Mouse (Mus musculus) heart, postnatal 0 days (tissue): Measurements from ENCODE around the gene Brwd1.

Experiments
- CTCF ChIP-seq: IDR thresholded peaks from 2 replicates; pipeline ENCODE4 v1.5.1; 2016; ENCODE audit warnings: antibody characterized with exemption, control low read depth, low read depth
- EP300 ChIP-seq: IDR thresholded peaks from 2 replicates; pipeline ENCODE4 v1.6.1; 2016; ENCODE audit warnings: antibody characterized with exemption, low read depth

DNA sequence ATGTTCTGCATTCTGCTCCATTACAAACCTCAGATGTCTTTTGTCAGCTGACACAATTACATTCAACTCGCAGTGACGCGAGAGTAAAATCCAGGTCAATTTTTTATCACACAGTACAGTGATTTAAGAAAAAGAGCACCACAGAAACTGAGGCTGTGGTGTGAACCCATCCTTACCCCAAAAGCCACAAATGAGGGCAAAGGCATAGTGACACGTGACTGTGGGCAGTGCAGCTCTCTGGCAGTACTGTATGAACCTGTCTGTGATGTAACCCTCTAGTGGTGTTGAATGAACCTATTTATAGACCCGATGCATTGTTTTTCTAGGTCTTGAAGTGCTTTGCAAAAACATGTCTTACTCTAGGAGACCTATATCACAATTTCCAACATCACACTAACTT, 83.0 kb downstream of the Brwd1 start:
- TF ChIP-seq CTCF, result peak; percentile 5; the same call in 1 of the 2 replicates
- TF ChIP-seq EP300, result no peak
